9 mouse cellular contexts compared by ENCODE assay signal in genomic region chr5:113167733-113168132, GRCm38 (mm10). TPM values are rescaled to one million over a fixed set of nuclear protein-coding genes. Genes with fewer than 3 reads are reported as not detected.
DNase-seq lines count a peak whose midpoint lies in the region; ATAC-seq and TF ChIP-seq lines count a peak whose summit lies in the region.
"Had no signal": no experiment of that assay in that cellular context is flagged by ENCODE, and none has a peak within 500 bp of the region (broad histone marks: within the 10 kb centered on the region; RNA-seq: fewer than 3 reads in every experiment).

No protein-coding gene starts in this region.

- H3K27me3 ChIP-seq in forebrain, postnatal 0 days (ENCODE audit: insufficient read depth, low read length) = no peaks in the 10 kb centered on the region
- no peaks in the 10 kb centered on the region for H3K27me3 ChIP-seq in forebrain, embryonic 15.5 days
- no peaks in the 10 kb centered on the region for H3K27me3 ChIP-seq in embryonic facial prominence, embryonic 11.5 days (ENCODE audit: control insufficient read depth, insufficient read depth, low read length)
- H3K27me3 ChIP-seq: liver, embryonic 13.5 days had no signal

- H3K9ac ChIP-seq in forebrain, postnatal 0 days = no peak overlapping the region
- H3K9ac ChIP-seq in forebrain, embryonic 15.5 days (replicated peaks) = no peak overlapping the region
- H3K9ac ChIP-seq in embryonic facial prominence, embryonic 11.5 days (replicated peaks; ENCODE audit: low read length) = no peak overlapping the region
- H3K9ac ChIP-seq: liver, embryonic 13.5 days had no signal

- H3K27ac ChIP-seq in forebrain, postnatal 0 days (ENCODE audit: low read depth, low read length) = no peak overlapping the region
- no peak overlapping the region for H3K27ac ChIP-seq in forebrain, embryonic 15.5 days (replicated peaks)
- no peak overlapping the region for H3K27ac ChIP-seq in embryonic facial prominence, embryonic 11.5 days (replicated peaks; ENCODE audit: low read depth, low read length)
- H3K27ac ChIP-seq: liver, embryonic 13.5 days had no signal

- peak; percentile 66 for TF ChIP-seq CTCF in forebrain, postnatal 0 days (IDR thresholded peaks at IDR 0.05; ENCODE audit: low read depth)

- WGBS in forebrain, postnatal 0 days = 45% methylated on average over 2 of the region's 2 CpGs
- WGBS in forebrain, embryonic 15.5 days = 44% methylated on average over 2 of the region's 2 CpGs
- WGBS in embryonic facial prominence, embryonic 11.5 days = 42% methylated on average over 2 of the region's 2 CpGs

- intact Hi-C loops in left cerebral cortex, postnatal 4 days (cut with DNase I) = loop anchor here (5.0 kb wide), 1 partner anchor 65 kb away; no protein-coding TSS in a partner anchor

- H3K4me2 ChIP-seq in forebrain, postnatal 0 days (ENCODE audit: low read depth) = no peak overlapping the region
- H3K4me2 ChIP-seq in forebrain, embryonic 15.5 days (replicated peaks) = no peak overlapping the region
- no peak overlapping the region for H3K4me2 ChIP-seq in embryonic facial prominence, embryonic 11.5 days (ENCODE audit: low read depth, low read length)
- H3K4me2 ChIP-seq: liver, embryonic 13.5 days had no signal

- ATAC-seq in forebrain, postnatal 0 days = no peak
- ATAC-seq in forebrain, embryonic 15.5 days (replicated peaks) = no peak
- ATAC-seq in embryonic facial prominence, embryonic 11.5 days (replicated peaks; ENCODE audit: insufficient number of reproducible peaks, low FRiP score, low TSS enrichment, low read depth) = no peak

- no peaks in the 10 kb centered on the region for H3K9me3 ChIP-seq in forebrain, postnatal 0 days (ENCODE audit: low read length)
- no peaks in the 10 kb centered on the region for H3K9me3 ChIP-seq in forebrain, embryonic 15.5 days
- H3K9me3 ChIP-seq in embryonic facial prominence, embryonic 11.5 days (replicated peaks; ENCODE audit: control insufficient read depth, low read length) = no peaks in the 10 kb centered on the region
- H3K9me3 ChIP-seq: liver, embryonic 13.5 days had no signal

- H3K4me3 ChIP-seq in forebrain, postnatal 0 days (ENCODE audit: low read depth, low read length) = no peak overlapping the region
- no peak overlapping the region for H3K4me3 ChIP-seq in forebrain, embryonic 15.5 days
- no peak overlapping the region for H3K4me3 ChIP-seq in embryonic facial prominence, embryonic 11.5 days (ENCODE audit: low read depth, low read length)
- H3K4me3 ChIP-seq: liver, embryonic 13.5 days had no signal

- no peak for DNase-seq in forebrain, postnatal 0 days
- peak; percentile 68 for DNase-seq in left cerebral cortex, postnatal 4 days
- DNase-seq in left cerebral cortex, adult 11 months (ENCODE audit: low spot score) = no peak
- DNase-seq in MN1 (ENCODE audit: low spot score) = peak; percentile 48
- peak; percentile 66 for DNase-seq in embryonic facial prominence, embryonic 11.5 days (ENCODE audit: low spot score)
- no peak for DNase-seq in adipocyte (ENCODE audit: low spot score)
- no peak for DNase-seq in urinary bladder, adult 18-20 months (ENCODE audit: low spot score in 2 of 2)
- DNase-seq: liver, embryonic 13.5 days had no signal

- no peaks in the 10 kb centered on the region for H3K4me1 ChIP-seq in forebrain, postnatal 0 days (ENCODE audit: insufficient read depth)
- peaks cover 22% of the 10 kb centered on the region for H3K4me1 ChIP-seq in forebrain, embryonic 15.5 days
- H3K4me1 ChIP-seq in embryonic facial prominence, embryonic 11.5 days (ENCODE audit: control insufficient read depth, insufficient read depth, low read length) = peaks cover 5% of the 10 kb centered on the region

- H3K36me3 ChIP-seq in forebrain, postnatal 0 days (ENCODE audit: insufficient read depth) = no peaks in the 10 kb centered on the region
- no peaks in the 10 kb centered on the region for H3K36me3 ChIP-seq in forebrain, embryonic 15.5 days
- H3K36me3 ChIP-seq in embryonic facial prominence, embryonic 11.5 days (replicated peaks; ENCODE audit: control insufficient read depth, insufficient read depth, low read depth, low read length) = no peaks in the 10 kb centered on the region
- H3K36me3 ChIP-seq: liver, embryonic 13.5 days had no signal

RNA-seq across cellular contexts. Expression of gene 2900026A02Rik, which starts 53.3 kb away (rescaled TPM):
- 9.2 and 10.9 TPM in 2 replicates for total RNA-seq in forebrain, postnatal 0 days (2014; rRNA removed)
- 2.7 and 3.3 TPM in 2 replicates for polyA plus RNA-seq in forebrain, postnatal 0 days (2015; fragmentation: Nextera tagmentation; extraction: Ambion mirVana)
- 4.4 and 4.9 TPM in 2 replicates for polyA plus RNA-seq in forebrain, embryonic 15.5 days (2015; fragmentation: Nextera tagmentation; extraction: Ambion mirVana)
- total RNA-seq in left cerebral cortex, postnatal 4 days (2021) = 10 to 100 TPM; 40.1 to 41.4 TPM
- 1.4 and 1.7 TPM in 2 replicates for polyA plus RNA-seq in embryonic facial prominence, embryonic 11.5 days (2014; fragmentation: Nextera tagmentation; extraction: Ambion mirVana)

RNA-seq across cellular contexts. Expression of gene Tmem211, which starts 59.0 kb away (rescaled TPM):
- total RNA-seq in forebrain, postnatal 0 days (2014; rRNA removed) = not detected in 2 replicates
- not detected in 2 replicates for polyA plus RNA-seq in forebrain, postnatal 0 days (2015; fragmentation: Nextera tagmentation; extraction: Ambion mirVana)
- not detected in 2 replicates for polyA plus RNA-seq in forebrain, embryonic 15.5 days (2015; fragmentation: Nextera tagmentation; extraction: Ambion mirVana)
- under 1 TPM in 1 of 2 experiments, not detected in 1; 0.18 TPM for total RNA-seq in left cerebral cortex, postnatal 4 days (2021)
- polyA plus RNA-seq in embryonic facial prominence, embryonic 11.5 days (2014; fragmentation: Nextera tagmentation; extraction: Ambion mirVana) = 0.33 and 0.70 TPM in 2 replicates
- polyA plus RNA-seq: liver, embryonic 13.5 days had no signal

Comparison
In these comparisons a context has a peak if more than half of its experiments do, and no peak if none do; other contexts are left out.
1. DNase-seq: peak in left cerebral cortex, postnatal 4 days (single experiment), MN1 (single experiment) and embryonic facial prominence, embryonic 11.5 days (single experiment); none in forebrain, postnatal 0 days (single experiment), left cerebral cortex, adult 11 months (single experiment), adipocyte (single experiment) and urinary bladder, adult 18-20 months (0 of 2).